Mouse (Mus musculus): ENCODE measurements around the gene Prrt3. TPM values are rescaled to one million over a fixed set of nuclear protein-coding genes. Genes with fewer than 3 reads are reported as not detected.
A peak's percentile ranks its signal among the peaks of the same experiment; 100 is the strongest.

Prrt3 gene
- total RNA-seq, 2 experiments from 2014 or later = 0.13 to 0.15 TPM

GRCm38 (mm10) chr6:113492101-113492864 lies 9.4 kb downstream of the Prrt3 start:
- no peak for DNase-seq (ENCODE audit: low spot score in 2 of 2)

GRCm38 (mm10) chr6:113489410-113489809 lies 12.3 kb downstream of the Prrt3 start:
- DNase-seq (ENCODE audit: low spot score in 2 of 2) = no peak

GRCm38 (mm10) chr6:113487125-113487576 lies 14.6 kb downstream of the Prrt3 start:
- DNase-seq (ENCODE audit: low spot score in 2 of 2) = no peak

- DNase-seq (ENCODE audit: low spot score in 2 of 2) = no peak
These were observed 18.0 kb downstream of the Prrt3 start for GRCm38 (mm10) chr6:113483729-113484128.

GRCm38 (mm10) chr6:113483100-113483615 lies 18.6 kb downstream of the Prrt3 start, which contains the start of gene Creld1:
Gene Creld1 (plus strand): TSS chr6:113483297.
- DNase-seq (ENCODE audit: low spot score in 2 of 2) = peak; percentile 72 to 91

GRCm38 (mm10) chr6:113482477-113483099 lies 19.1 kb downstream of the Prrt3 start:
- DNase-seq (ENCODE audit: low spot score in 2 of 2) = no peak

- no peak for DNase-seq (ENCODE audit: low spot score in 2 of 2)
These were observed 21.0 kb downstream of the Prrt3 start for GRCm38 (mm10) chr6:113480555-113481373.

- DNase-seq (ENCODE audit: low spot score in 2 of 2) = no peak
These were observed 22.8 kb downstream of the Prrt3 start for GRCm38 (mm10) chr6:113478906-113479305.

- no peak for DNase-seq (ENCODE audit: low spot score in 2 of 2)
These were observed 24.4 kb downstream of the Prrt3 start for GRCm38 (mm10) chr6:113477353-113477752.

- DNase-seq (ENCODE audit: low spot score in 2 of 2) = no peak
These were observed 28.0 kb downstream of the Prrt3 start for GRCm38 (mm10) chr6:113473715-113474114.

GRCm38 (mm10) chr6:113473246-113473645 lies 28.5 kb downstream of the Prrt3 start:
- no peak for DNase-seq (ENCODE audit: low spot score in 2 of 2)

- DNase-seq (ENCODE audit: low spot score in 2 of 2) = no peak
These were observed 29.7 kb downstream of the Prrt3 start for GRCm38 (mm10) chr6:113472061-113472460.

GRCm38 (mm10) chr6:113471297-113471936 lies 30.3 kb downstream of the Prrt3 start, which contains the start of gene Il17rc:
Gene Il17rc (plus strand): TSS chr6:113471427.
- peak in 1 of 2 experiments; percentile 69 for DNase-seq (ENCODE audit: low spot score in 2 of 2)

GRCm38 (mm10) chr6:113469432-113469831 lies 32.3 kb downstream of the Prrt3 start:
- peak; percentile 67 to 79 for DNase-seq (ENCODE audit: low spot score in 2 of 2)

- peak in 1 of 2 experiments; percentile 67 for DNase-seq (ENCODE audit: low spot score in 2 of 2)
These were observed 32.7 kb downstream of the Prrt3 start for GRCm38 (mm10) chr6:113469021-113469420.

- no peak for DNase-seq (ENCODE audit: low spot score in 2 of 2)
These were observed 33.2 kb downstream of the Prrt3 start for GRCm38 (mm10) chr6:113468512-113468911.

- DNase-seq (ENCODE audit: low spot score in 2 of 2) = peak in 1 of 2 experiments; percentile 33
These were observed 36.1 kb downstream of the Prrt3 start for GRCm38 (mm10) chr6:113465602-113466001.

- no peak for DNase-seq (ENCODE audit: low spot score in 2 of 2)
These were observed 37.7 kb downstream of the Prrt3 start for GRCm38 (mm10) chr6:113464040-113464439.

- DNase-seq (ENCODE audit: low spot score in 2 of 2) = no peak
These were observed 43.1 kb downstream of the Prrt3 start for GRCm38 (mm10) chr6:113458635-113459034.

GRCm38 (mm10) chr6:113457952-113458534 lies 43.7 kb downstream of the Prrt3 start, which contains the start of gene Il17re:
Gene Il17re (plus strand): TSS chr6:113458484.
- DNase-seq (ENCODE audit: low spot score in 2 of 2) = no peak

Measured in gastrocnemius, postnatal 4 days (tissue).